Mouse (Mus musculus) spleen, embryonic (tissue): ENCODE measurements around the gene Prss57.

Source experiments
- CTCF ChIA-PET: fragments of 350-600 bp; sonication (Branson Sonifier 250); formaldehyde crosslinking; loops from one replicate; lab custom pipeline; 2022; lab: Charles Lee

Prss57 gene

DNA sequence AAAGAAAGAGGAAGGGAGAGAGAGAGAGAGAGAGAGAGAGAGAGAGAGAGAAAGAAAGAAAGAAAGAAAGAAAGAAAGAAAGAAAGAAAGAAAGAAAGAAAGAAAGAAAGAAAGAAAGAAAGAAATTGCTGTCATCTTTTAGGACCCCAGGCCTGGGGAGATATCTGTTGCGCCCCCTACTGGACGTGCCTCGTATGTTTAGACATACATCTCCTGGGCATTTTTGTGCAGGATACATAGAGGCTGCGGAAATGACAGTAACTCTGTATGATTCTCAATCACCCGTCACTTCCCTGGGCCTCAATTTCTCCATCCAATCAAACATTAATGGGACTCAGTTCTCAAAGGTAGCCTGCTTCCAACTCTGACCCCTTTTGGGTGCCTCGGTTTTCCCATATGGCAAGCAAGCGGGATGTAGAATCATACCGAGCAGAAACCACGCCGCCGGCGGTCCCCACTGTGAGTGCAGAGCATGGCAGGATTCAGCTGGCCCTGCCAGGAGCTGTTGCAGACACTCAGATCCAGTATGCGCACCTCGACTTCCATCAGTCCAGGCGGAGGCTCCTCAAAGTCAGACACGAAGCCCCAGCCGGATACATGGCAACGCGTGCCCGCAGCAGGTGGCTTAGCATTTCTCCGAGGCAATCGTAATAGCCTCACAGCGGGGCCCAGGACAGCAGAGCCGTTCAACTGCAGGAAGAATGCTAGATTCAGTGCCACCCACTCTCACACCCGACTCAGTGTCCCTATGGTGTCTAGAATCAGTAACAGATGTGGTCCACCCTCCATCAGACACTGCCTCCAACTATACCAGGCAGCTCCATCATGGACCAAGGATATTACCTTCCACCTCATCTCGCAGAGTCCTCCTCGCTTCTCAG is 6.6 kb downstream of the Prss57 start:
- CTCF ChIA-PET: interaction anchor here (0.7 to 1.2 kb wide), 3 partner anchors 9 to 87 kb away, joined by 3 to 11 read pairs (median 3); partner anchors contain the start of gene Palm

DNA sequence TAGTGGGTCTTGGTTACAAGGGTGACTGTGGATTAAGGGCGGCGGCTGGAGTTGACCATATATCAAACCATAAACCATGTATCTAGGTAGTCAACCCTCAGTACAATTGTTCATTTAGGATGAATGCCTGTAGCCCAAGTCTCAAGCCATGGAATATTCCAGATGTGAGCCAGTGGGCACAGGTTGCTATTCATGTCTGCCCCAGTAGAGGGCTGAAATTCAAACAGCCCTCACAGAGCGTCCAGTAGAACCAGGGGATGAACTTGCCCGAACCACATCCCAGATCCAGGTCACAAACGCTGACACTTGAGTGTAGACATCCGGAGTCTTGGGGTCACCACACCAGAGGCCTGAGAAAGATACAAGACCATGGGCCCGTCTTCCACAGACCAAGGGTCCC is 7.7 kb downstream of the Prss57 start:
- CTCF ChIA-PET: interaction anchor here (0.6 to 0.8 kb wide), 2 partner anchors 10 to 71 kb away, joined by 3 to 4 read pairs; partner anchors contain the start of gene Palm

DNA sequence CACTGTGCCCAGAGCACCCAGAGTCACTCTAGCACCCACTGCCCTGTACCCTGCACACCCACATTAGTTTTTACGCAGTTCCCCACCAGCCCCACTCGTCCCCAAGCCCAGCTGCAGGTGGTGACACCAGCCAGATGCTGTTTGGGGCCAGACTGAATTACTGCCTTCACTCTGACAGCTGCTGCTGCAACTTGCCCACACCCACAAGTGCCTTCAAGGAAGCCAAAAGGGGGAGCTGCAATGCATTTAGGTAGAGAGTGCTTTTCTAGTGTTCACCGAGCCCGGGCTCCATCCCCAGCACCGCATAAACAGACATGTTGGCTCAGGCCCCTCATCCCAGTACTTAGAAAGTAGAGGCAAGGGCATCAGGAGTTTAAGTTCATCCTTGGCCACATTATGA is 8.8 kb downstream of the Prss57 start:
- CTCF ChIA-PET: interaction anchor here (0.7 kb wide), 1 partner anchor 18 kb away, joined by 3 read pairs; no protein-coding TSS in a partner anchor

DNA sequence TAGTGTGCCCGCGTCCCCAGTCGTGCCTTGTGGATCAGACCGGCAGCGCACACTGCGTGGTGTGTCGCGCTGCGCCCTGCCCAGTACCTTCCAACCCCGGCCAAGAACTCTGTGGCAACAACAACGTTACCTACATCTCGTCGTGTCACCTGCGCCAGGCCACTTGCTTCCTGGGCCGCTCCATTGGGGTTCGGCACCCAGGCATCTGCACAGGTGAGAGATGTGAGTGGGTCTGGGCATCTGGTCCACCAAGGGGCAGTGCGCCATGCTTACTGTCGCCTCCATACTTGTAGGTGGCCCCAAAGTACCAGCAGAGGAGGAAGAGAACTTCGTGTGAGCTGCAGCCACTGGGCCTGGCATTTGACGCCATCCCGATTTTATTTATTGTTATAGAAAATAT is 9.6 kb downstream of the Prss57 start:
- CTCF ChIA-PET: no interaction called here

DNA sequence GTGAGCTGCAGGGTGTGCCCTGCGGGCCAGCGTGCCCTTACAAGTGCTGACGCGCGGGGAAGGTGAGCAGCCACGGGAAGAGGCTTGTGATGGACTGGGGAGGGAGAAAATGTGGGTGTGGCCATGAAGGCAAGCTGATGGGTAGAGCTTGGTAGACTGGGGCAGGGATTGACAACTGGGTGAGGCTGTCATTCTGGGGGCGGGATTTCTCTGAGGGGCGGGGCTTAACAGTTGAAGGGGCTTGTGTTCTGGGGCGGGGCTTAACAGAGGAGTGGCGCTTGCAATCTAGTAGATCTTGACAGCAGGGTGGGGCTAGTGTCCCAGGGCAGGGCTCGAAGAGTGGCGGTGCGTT is 10.1 kb downstream of the Prss57 start:
- CTCF ChIA-PET: interaction anchor here (0.9 kb wide), 1 partner anchor 11 kb away, joined by 3 read pairs; no protein-coding TSS in a partner anchor

DNA sequence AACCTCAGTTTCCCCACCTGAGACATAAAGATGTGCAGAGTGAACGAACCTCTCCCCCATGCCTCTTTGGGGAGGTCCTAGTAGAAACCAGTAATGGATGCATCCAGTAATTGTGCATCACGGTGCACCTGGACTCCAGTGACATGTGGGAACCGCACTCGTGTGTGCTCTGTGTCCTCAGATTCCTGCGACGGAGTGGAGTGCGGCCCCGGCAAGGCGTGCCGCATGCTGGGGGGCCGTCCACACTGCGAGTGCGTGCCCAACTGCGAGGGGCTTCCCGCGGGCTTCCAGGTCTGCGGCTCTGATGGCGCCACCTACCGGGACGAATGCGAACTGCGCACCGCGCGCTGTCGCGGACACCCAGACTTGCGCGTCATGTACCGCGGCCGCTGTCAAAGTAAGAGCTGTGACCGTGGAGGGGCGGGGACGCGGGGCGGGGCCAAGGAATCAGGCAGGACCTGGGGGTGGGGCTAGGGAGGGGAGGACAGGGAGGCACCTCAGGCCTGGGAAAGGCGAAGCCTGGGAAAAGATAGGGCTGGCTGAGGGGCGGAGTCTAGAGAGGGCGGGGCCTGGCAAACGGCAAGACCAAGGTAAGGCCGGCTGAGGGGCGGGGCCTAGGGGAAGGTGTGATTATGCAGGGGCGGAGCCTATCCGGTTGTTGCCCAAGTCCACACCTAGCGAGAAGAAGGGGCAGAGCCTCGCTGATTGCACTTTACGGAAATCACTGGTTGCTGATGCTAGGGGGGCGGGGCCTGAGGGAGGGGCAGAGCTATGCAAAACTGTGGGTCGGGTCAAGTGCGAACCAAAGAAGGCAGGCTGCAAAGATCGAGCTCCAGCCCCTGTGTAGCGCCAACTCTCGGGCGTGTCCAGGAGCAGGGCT is 10.7 kb downstream of the Prss57 start:
- CTCF ChIA-PET: interaction anchor here (0.9 to 2.5 kb wide), 2 partner anchors 11 to 12 kb away, joined by 3 to 17 read pairs; partner anchors contain the start of gene Rnf126

DNA sequence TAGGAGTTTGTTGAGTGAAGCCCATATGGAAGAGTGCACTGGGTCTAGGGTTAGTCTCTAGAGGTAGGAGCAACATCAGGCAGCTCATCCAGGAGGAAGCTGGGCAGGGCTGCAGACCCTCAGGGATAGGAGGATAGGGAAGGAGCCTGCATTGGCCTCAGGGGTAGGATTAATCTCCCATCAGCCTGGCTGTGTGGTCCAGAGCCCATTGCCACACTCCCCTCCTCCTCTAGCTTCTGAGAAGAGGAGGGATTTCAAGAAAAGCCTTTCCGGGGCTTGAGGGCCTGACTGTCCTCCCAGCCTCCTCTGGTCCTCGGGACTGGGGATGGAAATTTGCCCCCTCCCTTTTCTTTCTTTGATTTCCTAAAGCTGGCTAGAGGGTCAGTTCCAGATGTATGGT is 11.6 kb downstream of the Prss57 start:
- CTCF ChIA-PET: interaction anchor here (2.5 kb wide), 1 partner anchor 11 kb away, joined by 17 read pairs; the partner anchor contains the start of gene Rnf126

DNA sequence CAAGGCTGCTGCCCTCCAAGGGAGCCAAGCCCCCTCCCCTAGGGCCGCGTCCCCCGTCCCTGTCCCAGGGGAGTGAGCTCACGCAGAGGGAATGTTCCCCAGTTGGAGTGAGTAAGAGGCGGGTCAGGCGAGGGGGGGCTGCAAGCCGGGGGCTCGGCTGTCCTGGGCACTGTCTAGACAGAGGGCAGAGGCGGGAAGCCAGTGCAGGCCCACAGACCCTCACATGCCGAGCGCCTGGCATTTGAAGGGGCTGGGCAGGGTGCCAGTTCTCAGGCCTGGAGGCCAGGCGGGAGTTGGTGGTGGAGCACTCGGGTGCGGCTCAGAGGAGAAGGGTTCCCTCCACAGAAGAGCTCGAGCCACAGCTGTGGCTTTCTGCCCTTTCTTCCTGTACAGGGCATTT is 12.8 kb downstream of the Prss57 start:
- CTCF ChIA-PET: interaction anchor here (0.6 to 2.5 kb wide), 3 partner anchors 10 to 70 kb away, joined by 3 to 17 read pairs (median 3); partner anchors contain the start of genes Palm and Rnf126

DNA sequence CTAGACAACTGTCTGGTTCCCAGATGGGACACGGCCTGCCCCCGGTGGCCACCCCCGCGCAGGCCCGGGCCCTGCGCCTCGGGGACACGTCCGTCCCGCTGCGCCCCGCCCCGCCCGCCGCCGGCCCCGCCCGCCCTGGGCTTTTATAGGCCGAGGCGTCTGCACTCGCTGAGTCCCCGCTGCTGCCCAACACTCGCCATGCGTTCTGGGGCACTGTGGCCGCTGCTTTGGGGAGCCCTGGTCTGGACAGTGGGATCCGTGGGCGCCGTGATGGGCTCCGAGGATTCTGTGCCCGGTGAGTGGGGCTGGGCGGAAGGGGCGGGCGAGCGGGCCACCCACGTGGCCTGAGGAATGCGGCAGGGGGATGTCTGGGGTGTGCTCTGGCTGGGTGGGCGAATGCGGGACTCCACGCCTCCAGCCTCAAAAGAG is 13.6 kb downstream of the Prss57 start, which contains the start of gene Fstl3:
Gene Fstl3 (plus strand): TSS at position 170 of the 429 bp plus-strand sequence.
- CTCF ChIA-PET: interaction anchor here (2.5 kb wide), 1 partner anchor 9 kb away, joined by 17 read pairs; the partner anchor contains the start of gene Rnf126

DNA sequence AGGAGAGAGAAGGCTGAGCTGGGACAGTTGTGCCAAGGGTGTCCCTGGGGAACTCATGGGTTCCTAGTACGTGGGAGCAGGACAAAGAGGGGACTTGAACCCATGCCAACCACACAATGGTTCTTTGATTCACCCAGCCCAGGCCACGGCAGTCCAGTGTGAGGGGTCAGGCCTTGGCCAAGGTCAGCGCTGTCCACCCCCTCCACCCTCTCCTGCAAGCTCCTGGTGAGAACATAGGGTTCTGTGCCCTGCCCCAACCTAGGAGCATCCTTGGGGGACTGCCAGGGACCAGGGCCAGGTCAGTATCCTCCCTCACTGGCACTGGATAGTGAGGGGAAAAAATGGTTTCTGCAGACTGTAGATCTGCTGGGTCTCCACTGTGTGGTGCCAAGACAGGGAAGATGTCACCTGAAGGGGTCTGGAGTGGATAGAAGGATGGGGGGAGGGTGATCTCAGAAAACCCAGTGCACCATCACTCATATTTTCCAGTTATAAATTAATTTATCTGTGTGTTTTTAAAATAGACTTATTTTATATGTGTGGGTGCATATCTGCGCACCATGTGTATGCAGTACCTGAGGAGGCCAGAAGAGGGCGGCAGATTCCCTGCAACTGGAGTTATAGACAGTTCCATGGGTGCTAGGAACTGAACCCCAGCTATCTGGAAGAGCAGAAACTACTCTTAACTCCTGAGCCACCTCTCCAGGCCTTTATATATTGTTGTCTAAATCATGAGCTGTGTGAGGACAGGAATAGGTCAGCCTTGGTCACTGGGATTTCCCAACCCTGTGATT is 16.1 kb downstream of the Prss57 start:
- CTCF ChIA-PET: interaction anchor here (0.7 to 1.1 kb wide), 2 partner anchors 11 to 1557 kb away, joined by 4 to 15 read pairs; no protein-coding TSS in a partner anchor

DNA sequence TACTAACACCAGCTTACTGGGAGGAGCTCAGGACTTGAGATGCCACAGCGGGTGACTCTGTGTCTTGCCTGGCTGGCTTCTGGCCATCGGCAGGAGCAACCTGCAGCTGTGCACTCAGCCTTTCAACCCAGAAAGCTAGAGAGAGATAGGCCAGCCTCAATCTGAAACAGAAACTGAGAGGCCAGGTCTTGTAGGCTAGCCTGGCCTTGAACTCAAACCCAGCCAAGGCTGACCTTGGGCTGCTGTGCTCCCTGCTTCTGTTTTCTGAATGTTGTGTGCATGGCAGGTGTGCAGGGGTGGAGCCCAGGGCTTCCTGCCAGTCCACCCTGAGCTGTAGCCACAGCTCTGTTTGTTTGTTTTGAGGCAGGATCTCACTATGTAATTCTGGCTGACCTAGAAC is 17.6 kb downstream of the Prss57 start:
- CTCF ChIA-PET: no interaction called here

DNA sequence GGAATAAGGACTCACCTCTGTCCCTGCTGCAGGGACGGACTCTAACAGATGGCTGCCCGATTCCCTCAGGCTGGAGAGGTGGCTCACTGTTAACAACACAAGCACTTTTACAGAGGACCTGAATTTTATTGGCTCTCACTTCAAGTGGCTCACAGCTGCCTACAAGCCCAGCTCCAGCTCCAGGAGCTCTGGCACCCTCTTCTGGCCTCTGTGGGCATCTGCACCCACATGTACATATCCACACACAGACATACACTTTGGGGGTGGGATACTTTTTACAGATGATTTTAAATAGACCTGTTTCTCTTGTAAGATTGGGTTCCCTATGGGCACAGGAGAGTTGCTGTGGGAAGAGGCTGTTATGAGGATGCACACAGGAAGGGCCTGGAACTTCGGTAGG is 18.4 kb downstream of the Prss57 start:
- CTCF ChIA-PET: no interaction called here

DNA sequence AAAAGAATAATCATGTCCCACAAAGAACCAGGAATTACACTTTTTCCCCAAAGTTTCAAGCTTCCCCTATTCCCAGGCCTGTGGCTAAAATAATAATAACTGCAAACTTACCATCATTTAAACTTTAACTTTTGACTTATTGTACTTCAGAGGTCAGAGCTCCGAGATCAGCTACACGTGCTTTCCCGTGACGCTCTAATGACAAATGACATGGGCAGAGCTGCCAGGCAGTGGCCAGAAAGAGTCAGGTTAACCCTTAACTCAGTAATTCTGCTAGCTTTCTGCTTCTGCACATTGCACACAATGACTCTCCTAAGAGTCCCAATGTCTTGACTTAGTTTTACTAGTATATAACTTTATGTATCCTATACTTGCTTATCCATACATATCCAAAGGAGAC is 21.4 kb downstream of the Prss57 start:
- CTCF ChIA-PET: interaction anchor here (0.7 to 2.0 kb wide), 3 partner anchors 20 to 81 kb away, joined by 3 to 8 read pairs (median 4); no protein-coding TSS in a partner anchor

DNA sequence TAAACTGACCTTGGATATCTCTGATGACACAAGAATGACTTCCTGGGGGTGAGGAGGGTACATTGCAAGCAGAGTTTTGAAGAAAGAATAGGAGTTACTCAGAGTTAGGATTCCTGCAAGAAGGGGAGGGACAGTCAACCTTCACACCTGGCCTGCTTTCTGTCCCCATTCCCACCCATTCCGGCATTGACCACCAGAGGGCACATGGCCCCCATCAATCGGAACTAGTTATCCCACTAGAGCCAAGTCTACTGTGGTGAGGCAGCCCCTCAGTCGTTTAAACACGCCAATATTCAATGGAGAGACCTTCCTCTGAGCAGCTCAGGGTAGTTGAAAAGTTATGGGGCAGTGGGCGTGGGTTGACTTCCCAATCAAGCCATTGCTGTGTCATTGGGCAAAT is 22.4 kb downstream of the Prss57 start:
- CTCF ChIA-PET: interaction anchor here (0.6 to 2.4 kb wide), 4 partner anchors 10 to 44 kb away, joined by 4 to 17 read pairs (median 6); no protein-coding TSS in a partner anchor

DNA sequence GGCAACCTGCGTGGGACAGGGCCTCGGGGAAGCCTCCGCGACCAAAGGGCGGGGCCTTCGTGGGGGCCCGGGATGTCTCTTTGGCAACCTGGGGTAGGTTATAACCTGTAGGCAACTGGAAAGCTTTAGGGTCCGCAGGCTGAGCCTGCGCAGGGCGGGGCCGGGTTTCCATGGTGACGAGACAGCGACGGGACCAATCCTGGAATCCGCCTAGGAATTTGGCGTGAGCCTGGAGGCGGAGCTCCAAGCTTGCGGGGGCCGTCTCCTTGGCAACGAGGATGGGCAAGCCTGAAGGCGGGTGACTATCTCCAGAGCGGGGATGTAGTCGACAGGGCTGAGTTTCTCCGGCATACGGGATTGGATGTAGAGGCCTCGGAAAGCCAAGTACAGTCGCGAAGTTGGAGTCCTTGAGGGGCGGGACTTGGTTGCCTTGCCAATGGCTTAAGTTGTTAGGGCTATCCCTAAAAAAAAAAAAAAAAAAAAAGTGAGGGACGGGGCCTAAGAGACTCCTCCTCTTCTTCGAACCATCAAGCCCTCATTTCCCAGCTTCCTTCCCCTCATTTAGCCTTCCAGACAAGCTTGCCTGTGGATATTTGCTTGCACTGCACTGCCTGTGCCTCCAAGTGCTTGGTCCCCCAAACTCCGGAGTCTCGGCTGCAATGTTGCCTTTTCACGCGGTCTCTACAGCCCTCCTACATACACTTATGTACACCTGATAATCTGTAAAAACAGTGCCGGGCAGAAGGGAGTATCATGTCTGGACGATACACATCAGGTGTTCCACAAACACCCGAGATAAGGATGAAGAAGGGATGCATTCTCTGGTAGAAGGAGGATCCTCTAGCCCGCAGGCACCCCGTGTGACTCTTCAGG is 23.2 kb downstream of the Prss57 start:
- CTCF ChIA-PET: interaction anchor here (0.7 to 2.4 kb wide), 4 partner anchors 11 to 50 kb away, joined by 4 to 17 read pairs (median 6); no protein-coding TSS in a partner anchor

DNA sequence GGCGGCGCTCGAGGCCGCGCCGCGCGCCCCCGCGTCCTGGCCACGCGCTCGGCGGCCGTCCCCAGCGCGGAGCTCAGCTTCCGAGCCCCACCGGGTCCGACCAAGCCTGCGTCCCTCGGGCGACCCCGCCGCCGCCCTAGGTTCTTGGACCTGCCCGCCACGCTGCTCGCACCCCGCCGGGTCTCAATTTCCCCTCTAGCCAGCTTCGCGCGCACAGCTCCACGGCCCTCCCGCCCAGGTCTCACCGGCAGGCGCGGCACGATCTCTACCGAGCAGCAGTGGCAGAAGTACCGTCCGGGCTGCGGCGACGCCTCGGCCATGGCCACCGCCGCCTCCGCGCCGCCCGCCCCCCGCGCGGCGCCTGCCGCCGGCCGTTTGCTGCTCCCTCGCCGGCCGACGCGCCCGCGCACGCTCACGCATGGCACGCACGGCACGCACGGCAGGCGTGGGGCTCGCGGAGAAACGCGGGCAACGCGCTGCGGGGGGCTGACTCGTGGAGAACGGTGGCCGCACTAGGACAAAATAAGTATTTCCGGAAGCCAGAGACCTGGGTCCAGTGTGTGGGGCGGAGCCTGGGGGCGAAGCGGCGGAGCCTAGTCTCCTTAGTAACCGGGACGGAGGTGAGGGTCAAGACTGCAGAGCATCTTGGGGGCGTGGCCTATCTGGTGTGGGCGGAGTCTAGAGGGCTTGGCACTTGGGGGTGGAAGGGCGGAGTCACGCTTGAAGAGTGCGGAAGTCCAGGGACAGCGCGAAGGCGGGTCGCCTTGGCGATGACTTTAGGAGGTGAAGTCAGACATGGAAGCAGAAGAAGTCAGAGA is 24.0 kb downstream of the Prss57 start, which contains the start of gene Rnf126:
Gene Rnf126 (minus strand): TSS at position 445 of the 818 bp plus-strand sequence.
- CTCF ChIA-PET: interaction anchor here (1.5 to 2.4 kb wide), 2 partner anchors 12 to 22 kb away, joined by 5 to 17 read pairs; no protein-coding TSS in a partner anchor

DNA sequence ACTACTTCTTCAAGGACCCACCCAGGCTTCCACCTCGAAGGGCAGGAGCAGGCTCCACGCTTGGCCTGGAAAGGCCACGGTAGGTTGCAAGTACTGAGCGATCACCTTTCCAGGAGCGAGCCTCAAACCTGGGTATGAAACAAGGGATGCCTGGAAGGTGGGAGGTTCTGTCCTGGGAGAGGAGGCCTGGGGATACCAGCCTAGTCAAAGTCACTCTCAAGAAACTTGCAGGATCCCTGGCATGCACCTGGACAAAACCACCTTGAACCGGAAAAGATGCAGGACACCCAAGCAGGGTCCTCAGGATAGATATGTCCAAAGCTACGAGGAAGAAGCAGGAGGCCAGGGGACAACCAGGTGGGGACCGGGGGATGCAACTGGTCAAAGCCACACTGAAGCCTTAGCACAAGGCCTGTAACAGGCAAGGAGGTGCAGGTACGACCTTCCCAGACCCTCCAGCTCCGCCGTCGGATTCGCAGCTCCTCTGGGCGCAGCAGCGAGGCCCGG is 24.7 kb downstream of the Prss57 start:
- CTCF ChIA-PET: no interaction called here

DNA sequence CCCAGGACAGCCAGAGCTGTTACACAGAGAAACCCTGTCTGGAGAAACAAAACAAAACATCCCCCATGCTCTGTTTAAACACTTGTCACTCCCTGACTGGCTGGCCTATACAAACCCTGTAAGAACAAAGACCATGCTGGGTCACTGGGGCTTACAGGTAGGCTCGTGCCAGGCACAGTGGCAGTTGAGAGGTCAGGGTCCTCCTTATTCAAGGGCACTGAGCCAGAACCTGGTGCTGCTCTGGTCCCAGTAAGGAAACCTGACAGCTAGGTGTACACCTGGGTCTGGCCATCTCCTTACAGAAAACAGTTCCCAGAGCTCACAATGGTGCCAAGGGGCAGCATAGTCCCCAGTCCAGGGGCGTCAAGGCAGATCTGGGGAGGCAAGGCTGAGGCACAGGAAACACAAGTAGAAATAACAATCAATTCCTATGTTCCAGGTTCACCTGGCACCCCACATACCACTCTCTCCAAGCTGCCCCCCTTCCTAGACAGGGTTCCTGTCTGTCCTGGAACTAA is 25.5 kb downstream of the Prss57 start:
- CTCF ChIA-PET: no interaction called here
